Mouse (Mus musculus): ENCODE results near the gene Pgm5. TPM values are rescaled to one million over a fixed set of nuclear protein-coding genes. Genes with fewer than 3 reads are reported as not detected.

Gene Pgm5
- polyA plus RNA-seq, 1 experiment from 2014 or later, result 2.9 TPM

DNA sequence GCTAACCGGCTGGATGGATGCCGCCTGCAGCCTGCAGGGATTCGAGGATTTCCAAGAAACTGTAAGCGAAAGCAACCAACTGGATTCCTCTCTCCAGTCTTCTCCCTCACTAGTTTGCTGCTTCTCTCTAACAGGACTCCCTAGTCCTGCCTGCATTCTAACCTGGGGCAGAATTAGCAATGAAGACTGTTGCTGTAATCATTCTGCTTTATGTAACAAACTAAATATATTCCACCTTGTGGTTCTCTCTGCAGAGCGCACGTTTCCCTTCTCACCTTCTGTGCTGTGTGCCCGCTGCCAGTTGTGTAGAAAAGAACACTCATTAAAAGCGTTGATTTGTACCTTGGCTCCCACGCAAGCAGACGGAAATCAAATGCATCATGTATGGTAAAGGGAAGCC, 225.0 kb downstream of the Pgm5 start:
- no peak overlapping the region for H3K4me2 ChIP-seq
- no peaks in the 10 kb centered on the region for H3K9me3 ChIP-seq (ENCODE audit: low read depth, low read length)
- H3K27ac ChIP-seq (ENCODE audit: low read depth), result no peak overlapping the region
- ATAC-seq (ENCODE audit: insufficient read depth), result no peak
- 74% methylated on average over 10 of the region's 10 CpGs for WGBS
- H3K9ac ChIP-seq, result no peak overlapping the region
- H3K4me1 ChIP-seq (ENCODE audit: insufficient read depth), result no peaks in the 10 kb centered on the region
- TF ChIP-seq CTCF (IDR thresholded peaks at IDR 0.05; ENCODE audit: low read depth), result no peak
- no peaks in the 10 kb centered on the region for H3K27me3 ChIP-seq (ENCODE audit: insufficient read depth, low read length)
- H3K36me3 ChIP-seq (ENCODE audit: insufficient read depth), result no peaks in the 10 kb centered on the region
- H3K4me3 ChIP-seq (ENCODE audit: low read depth, low read length), result no peak overlapping the region
- no peak for DNase-seq

GRCm38 (mm10) chr19:24634602-24635001, 227.1 kb downstream of the Pgm5 start:
- Histone ChIP-seq H3K4me3 (ENCODE audit: low read depth, low read length) (no peak overlapping the region), H3K9ac (no peak overlapping the region), H3K9me3 (ENCODE audit: low read depth, low read length) (no peaks in the 10 kb centered on the region), H3K4me2 (no peak overlapping the region), H3K36me3 (ENCODE audit: insufficient read depth) (no peaks in the 10 kb centered on the region), H3K4me1 (ENCODE audit: insufficient read depth) (no peaks in the 10 kb centered on the region), H3K27me3 (ENCODE audit: insufficient read depth, low read length) (no peaks in the 10 kb centered on the region), H3K27ac (ENCODE audit: low read depth) (no peak overlapping the region)
- WGBS, result 3% methylated on average over 7 of the region's 7 CpGs
- DNase-seq (peak; percentile 89), ATAC-seq (ENCODE audit: insufficient read depth) (no peak; the same call in 1 of the 2 replicates)
- TF ChIP-seq CTCF (IDR thresholded peaks at IDR 0.05; ENCODE audit: low read depth), result peak; percentile 97

Other genes with a start within 250 kb of the Pgm5 start
- gene Tmem252, start 187.8 kb downstream of the Pgm5 start, polyA plus RNA-seq (2014; fragmentation: Nextera tagmentation; extraction: Ambion mirVana), result 3.0 and 3.5 TPM in 2 replicates
- gene Gm10053, start 13.8 kb upstream of the Pgm5 start, polyA plus RNA-seq (2014; fragmentation: Nextera tagmentation; extraction: Ambion mirVana), result 235 and 240 TPM in 2 replicates
- gene Foxd4, start 39.3 kb upstream of the Pgm5 start, polyA plus RNA-seq (2014; fragmentation: Nextera tagmentation; extraction: Ambion mirVana), result not detected in 2 replicates
- 20.0 and 21.5 TPM in 2 replicates for gene Cbwd1, start 99.8 kb upstream of the Pgm5 start, polyA plus RNA-seq (2014; fragmentation: Nextera tagmentation; extraction: Ambion mirVana)
- gene Dock8, start 137.7 kb upstream of the Pgm5 start, polyA plus RNA-seq (2014; fragmentation: Nextera tagmentation; extraction: Ambion mirVana), result 3.4 and 4.4 TPM in 2 replicates